Mouse (Mus musculus): ENCODE results near the gene Klhl3.

GRCm38 (mm10) chr13:58150442-58150841 is 37.0 kb upstream of the Klhl3 start:
- TF ChIP-seq CTCF (IDR thresholded peaks at IDR 0.05; ENCODE audit: borderline replicate concordance, control insufficient read depth, extremely low read depth, insufficient read depth, low read length, poor library complexity) (no peak), POLR2A (IDR thresholded peaks at IDR 0.05; ENCODE audit: control insufficient read depth, extremely low read depth, insufficient read depth, low read length, poor library complexity) (no peak)
